9 mouse cellular contexts compared by ENCODE assay signal in genomic region chr8:126694370-126694769, GRCm38 (mm10).
DNase-seq lines count a peak whose midpoint lies in the region; ATAC-seq and TF ChIP-seq lines count a peak whose summit lies in the region.
"Had no signal": no experiment of that assay in that cellular context is flagged by ENCODE, and none has a peak within 500 bp of the region (broad histone marks: within the 10 kb centered on the region; RNA-seq: fewer than 3 reads in every experiment).

No protein-coding gene starts in this region.

- no peak overlapping the region for H3ac ChIP-seq in myocyte (ENCODE audit: control insufficient read depth, insufficient read length)

- H3K79me2 ChIP-seq in myocyte (ENCODE audit: control insufficient read depth, insufficient read depth), result no peaks in the 10 kb centered on the region

- TF ChIP-seq POLR2A in myocyte (IDR thresholded peaks at IDR 0.05; ENCODE audit: insufficient read length, low read depth), result no peak

- H3K4me2 ChIP-seq in myocyte (ENCODE audit: low read depth), result peak overlapping the region; percentile 46

- peak; percentile 42 for DNase-seq in kidney, postnatal 14 days
- no peak for DNase-seq in kidney, adult 18-20 months
- peak; percentile 56 for DNase-seq in heart, postnatal 4 days
- DNase-seq in adrenal gland, adult 18-20 months (ENCODE audit: low spot score in 2 of 2), result no peak
- DNase-seq in adrenal gland, adult 8-10 months, result no peak
- DNase-seq: retina, postnatal 1 day had no signal

- H3K36me3 ChIP-seq in myocyte (ENCODE audit: control insufficient read depth, insufficient read depth), result no peaks in the 10 kb centered on the region

- H3K27me3 ChIP-seq in myocyte (ENCODE audit: control insufficient read depth, insufficient read depth, insufficient read length), result no peaks in the 10 kb centered on the region

- no peak overlapping the region for H3K4me3 ChIP-seq in myocyte

- peak; percentile 87 for ATAC-seq in frontal cortex, adult (ENCODE audit: low TSS enrichment)
- ATAC-seq in inflammation-experienced regulatory T-cells, adult 6 months, result no peak

TF ChIP-seq in myocyte, 11 proteins besides CTCF, POLR2A, EP300 and RAD21:
- no peak for TF ChIP-seq CEBPB (IDR thresholded peaks at IDR 0.05; ENCODE audit: insufficient read depth, poor library complexity, severe bottlenecking)
- TF ChIP-seq USF1 (IDR thresholded peaks at IDR 0.05; ENCODE audit: low read depth), result no peak
- no peak for TF ChIP-seq TCF12 (IDR thresholded peaks at IDR 0.05; ENCODE audit: insufficient read depth, poor library complexity, severe bottlenecking)
- no peak for TF ChIP-seq TCF3 (IDR thresholded peaks at IDR 0.05; ENCODE audit: insufficient read length, low read depth)
- TF ChIP-seq MYOG (IDR thresholded peaks at IDR 0.05; ENCODE audit: control insufficient read depth in 1 of 3, insufficient read depth in 1 of 3, insufficient read length in 2 of 3, low read depth in 2 of 3), result no peak
- TF ChIP-seq E2F4 (IDR thresholded peaks at IDR 0.05; ENCODE audit: insufficient read depth), result no peak
- no peak for TF ChIP-seq MAX (IDR thresholded peaks at IDR 0.05; ENCODE audit: low read depth)
- TF ChIP-seq POLR2AphosphoS2 (IDR thresholded peaks at IDR 0.05; ENCODE audit: insufficient read length, low read depth), result no peak
- TF ChIP-seq MYOD1 (IDR thresholded peaks at IDR 0.05; ENCODE audit: control insufficient read depth in 1 of 3, insufficient read length in 2 of 3, low read depth in 2 of 3), result no peak
- no peak for TF ChIP-seq SRF (IDR thresholded peaks at IDR 0.05; ENCODE audit: control insufficient read depth, insufficient read length, low read depth)
- TF ChIP-seq REST (IDR thresholded peaks at IDR 0.05; ENCODE audit: insufficient read depth, insufficient read length), result no peak

Comparison
In these comparisons a context has a peak if more than half of its experiments do, and no peak if none do; other contexts are left out.
1. DNase-seq: peak in kidney, postnatal 14 days (single experiment) and heart, postnatal 4 days (single experiment); none in kidney, adult 18-20 months (single experiment), adrenal gland, adult 18-20 months (0 of 2) and adrenal gland, adult 8-10 months (single experiment).